Comparison of ENCODE assay signal across 9 mouse cellular contexts in the genomic region with DNA sequence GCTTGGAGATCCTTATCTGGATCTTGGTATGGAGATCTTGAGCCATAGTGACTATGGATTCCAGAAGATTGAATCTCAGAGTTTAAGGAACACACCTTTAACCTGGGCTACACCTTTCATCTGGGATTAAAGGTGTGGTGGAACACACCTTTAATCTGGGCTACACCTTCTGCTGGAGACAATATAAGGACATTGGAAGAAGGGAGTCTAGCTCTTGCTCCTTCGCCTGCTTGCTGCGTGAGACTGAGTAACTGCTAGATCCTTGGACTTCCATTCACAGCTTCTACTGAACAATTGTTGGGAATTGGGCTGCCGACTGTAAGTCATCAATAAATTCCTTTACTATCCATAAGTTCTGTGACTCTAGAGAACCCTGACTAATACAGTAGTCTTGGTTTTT. TPM values are rescaled to one million over a fixed set of nuclear protein-coding genes. Genes with fewer than 3 reads are reported as not detected.
DNase-seq lines count a peak whose midpoint lies in the region; ATAC-seq and TF ChIP-seq lines count a peak whose summit lies in the region.
"Not testable (repeated sequence)": the region's sequence is repeated elsewhere in the genome, so short reads cannot be mapped to it uniquely, and the experiment has no call there.
"Had no signal": no experiment of that assay in that cellular context is flagged by ENCODE, and none has a peak within 500 bp of the region (broad histone marks: within the 10 kb centered on the region; RNA-seq: fewer than 3 reads in every experiment).

Ddit4l (plus strand) TSS at position 301 of the 400 bp plus-strand sequence.

- peaks cover 43% of the 10 kb centered on the region for H3K27me3 ChIP-seq in forebrain, embryonic 10.5 days (ENCODE audit: poor library complexity, severe bottlenecking)
- H3K27me3 ChIP-seq in heart, embryonic 14.5 days (ENCODE audit: control insufficient read depth, insufficient read depth, low read length); kidney, adult 2 months (replicated peaks; ENCODE audit: control insufficient read depth, insufficient read depth, low read length); lung, embryonic 14.5 days (ENCODE audit: insufficient read depth, low read length); testis, adult 2 months (ENCODE audit: control insufficient read depth, insufficient read depth, low read length): not testable (repeated sequence)

- H3K4me3 ChIP-seq in cortical plate, adult 2 months (ENCODE audit: insufficient read depth, low read length); forebrain, embryonic 10.5 days; heart, embryonic 14.5 days (ENCODE audit: control insufficient read depth in 1 of 2, insufficient read depth in 1 of 2, low read depth in 1 of 2, low read length in 2 of 2); kidney, adult 2 months (ENCODE audit: insufficient read depth, low read depth, low read length); lung, embryonic 14.5 days (ENCODE audit: low read depth, low read length): not testable (repeated sequence)
- peak within 1 kb of the TSS; percentile 7; the same call in 1 of the 2 replicates for H3K4me3 ChIP-seq in testis, adult 2 months (ENCODE audit: control insufficient read depth, low read depth, low read length)

- not testable (repeated sequence) for H3K9ac ChIP-seq in heart, embryonic 14.5 days (ENCODE audit: low read length); lung, embryonic 14.5 days

- ATAC-seq in heart, embryonic 14.5 days (ENCODE audit: insufficient number of reproducible peaks, insufficient read depth, low FRiP score, low read depth); lung, embryonic 14.5 days (ENCODE audit: insufficient read depth): not testable (repeated sequence)

- not testable (repeated sequence) for TF ChIP-seq POLR2A in cortical plate, adult 2 months (IDR thresholded peaks at IDR 0.05; ENCODE audit: extremely low read depth, insufficient read depth, low read length); kidney, adult 2 months (IDR thresholded peaks at IDR 0.05; ENCODE audit: low read depth, low read length); testis, adult 2 months (IDR thresholded peaks at IDR 0.05; ENCODE audit: control insufficient read depth, low read depth, low read length)

- H3K36me3 ChIP-seq in forebrain, embryonic 10.5 days (replicated peaks); heart, embryonic 14.5 days (ENCODE audit: control insufficient read depth, insufficient read depth, low read length); kidney, adult 2 months (ENCODE audit: control insufficient read depth, insufficient read depth, low read length); lung, embryonic 14.5 days (ENCODE audit: insufficient read depth); testis, adult 2 months (ENCODE audit: control insufficient read depth, insufficient read depth, low read length): not testable (repeated sequence)

- not testable (repeated sequence) for H3K4me1 ChIP-seq in cortical plate, adult 2 months (ENCODE audit: control insufficient read depth, insufficient read depth, low read length); kidney, adult 2 months (ENCODE audit: control insufficient read depth, insufficient read depth, low read length); lung, embryonic 14.5 days (ENCODE audit: insufficient read depth)
- peaks cover 27% of the 10 kb centered on the region for H3K4me1 ChIP-seq in forebrain, embryonic 10.5 days
- peaks cover 5 to 17% of the 10 kb centered on the region in 2 experiments for H3K4me1 ChIP-seq in heart, embryonic 14.5 days (ENCODE audit: control insufficient read depth in 2 of 2, insufficient read depth in 2 of 2, low read length in 2 of 2)
- H3K4me1 ChIP-seq in testis, adult 2 months (ENCODE audit: control insufficient read depth, insufficient read depth, low read length): peaks cover 13% of the 10 kb centered on the region

- not testable (repeated sequence) for TF ChIP-seq CTCF in cortical plate, adult 2 months (IDR thresholded peaks at IDR 0.05; ENCODE audit: extremely low read depth, insufficient read depth, low read length); kidney, adult 2 months (conservative IDR thresholded peaks at IDR 0.05; ENCODE audit: insufficient read depth, insufficient read length, low read depth, low read length); lung, embryonic 14.5 days (IDR thresholded peaks at IDR 0.05; ENCODE audit: low read depth); testis, adult 2 months (IDR thresholded peaks at IDR 0.05; ENCODE audit: control insufficient read depth, insufficient read depth, insufficient replicate concordance, low read depth, low read length)

- H3K27ac ChIP-seq in cortical plate, adult 2 months (ENCODE audit: insufficient read depth, low read length); forebrain, embryonic 10.5 days; heart, embryonic 14.5 days (replicated peaks in 1 of 2; ENCODE audit: control insufficient read depth in 1 of 2, insufficient read depth in 1 of 2, low read depth in 2 of 2, low read length in 2 of 2); kidney, adult 2 months (ENCODE audit: insufficient read depth, low read depth, low read length); lung, embryonic 14.5 days (ENCODE audit: low read depth): not testable (repeated sequence)
- H3K27ac ChIP-seq in testis, adult 2 months (ENCODE audit: control insufficient read depth, insufficient read depth, low read depth, low read length): peak within 1 kb of the TSS; percentile 77

- not testable (repeated sequence) for H3K9me3 ChIP-seq in forebrain, embryonic 10.5 days; heart, embryonic 14.5 days (ENCODE audit: control insufficient read depth, low read length); lung, embryonic 14.5 days (ENCODE audit: low read depth, low read length)

- peak within 1 kb of the TSS; percentile 41 for H3K4me2 ChIP-seq in heart, embryonic 14.5 days (ENCODE audit: low read length)
- not testable (repeated sequence) for H3K4me2 ChIP-seq in lung, embryonic 14.5 days

- WGBS in forebrain, embryonic 10.5 days: 96% methylated on average over 3 of the region's 3 CpGs
- 88% methylated on average over 3 of the region's 3 CpGs for WGBS in heart, embryonic 14.5 days
- WGBS in kidney, adult 2 months: 95% methylated on average over 3 of the region's 3 CpGs
- WGBS in lung, embryonic 14.5 days: 93% methylated on average over 3 of the region's 3 CpGs

- not testable (repeated sequence) for DNase-seq in forebrain, embryonic 10.5 days (ENCODE audit: extremely low spot score, low spot score); gastrocnemius, postnatal 25 days; kidney, adult 2 months; left cerebral cortex, adult 18-20 months (ENCODE audit: low spot score in 2 of 2); lung, embryonic 14.5 days

RNA-seq across cellular contexts. Expression of gene Ddit4l, which starts in this region (rescaled TPM):
- 37.7 and 45.3 TPM in 2 replicates for polyA plus RNA-seq in cortical plate, adult 2 months (2012; rRNA removed)
- polyA plus RNA-seq in forebrain, embryonic 10.5 days (2016; fragmentation: Nextera tagmentation; extraction: Ambion mirVana): 9.7 and 10.2 TPM in 2 replicates
- total RNA-seq in gastrocnemius, postnatal 25 days (2021): 100 to 1,000 TPM; 126 to 231 TPM
- polyA plus RNA-seq in heart, embryonic 14.5 days (2014; fragmentation: Nextera tagmentation; extraction: Ambion mirVana): 7.9 and 11.1 TPM in 2 replicates
- polyA plus RNA-seq in kidney, adult 2 months (2012; rRNA removed): 7.0 and 12.0 TPM in 2 replicates
- total RNA-seq in left cerebral cortex, adult 18-20 months (2021): 10 to 100 TPM; 18.5 to 22.7 TPM
- 7.9 and 10.3 TPM in 2 replicates for polyA plus RNA-seq in lung, embryonic 14.5 days (2014; fragmentation: Nextera tagmentation; extraction: Ambion mirVana)
- polyA plus RNA-seq in testis, adult 2 months (2012; rRNA removed): 9.7 and 11.2 TPM in 2 replicates
- total RNA-seq: megakaryocyte-erythroid progenitor cell, adult 5-6 weeks had no signal

Comparison
In these comparisons a context has a peak if more than half of its experiments do, and no peak if none do; other contexts are left out.
1. RNA of gene Ddit4l (total RNA-seq): 126 to 231 TPM in gastrocnemius, postnatal 25 days; 18.5 to 22.7 TPM in left cerebral cortex, adult 18-20 months; every median in the first group is over 4 times any median in the second.